Mouse (Mus musculus) forebrain, embryonic 11.5 days (tissue): Measurements from ENCODE around the gene Hip1r. TPM values are rescaled to one million over a fixed set of nuclear protein-coding genes. Genes with fewer than 3 reads are reported as not detected.

Experiments
- ATAC-seq: fragments of 200-750 bp; cut with Nextera tagmentation; replicated peaks from 2 replicates; pipeline ENCODE4 v1.8.0; 2017; ENCODE audit warnings: moderate TSS enrichment; ENCODE audit not compliant: low FRiP score
- DNase-seq: peaks from one replicate; pipeline ENCODE4 v3.0.0-alpha.2; 2017; ENCODE audit warnings: low spot score
- H3K27ac ChIP-seq: fragments of 300-500 bp; sonication (generic); 2 replicates; pipeline ENCODE4 v1.5.1; 2014; ENCODE audit warnings: low read depth, low read length
- H3K27me3 ChIP-seq: fragments of 300-500 bp; sonication (generic); 2 replicates; pipeline ENCODE4 v1.6.1; 2014; ENCODE audit warnings: mild to moderate bottlenecking, low read length, mixed read lengths; ENCODE audit not compliant: control insufficient read depth, insufficient read depth
- H3K36me3 ChIP-seq: fragments of 300-500 bp; sonication (generic); 2 replicates; pipeline ENCODE4 v1.6.1; 2014; ENCODE audit warnings: mild to moderate bottlenecking, low read length, moderate library complexity, mixed read lengths; ENCODE audit not compliant: control insufficient read depth, insufficient read depth
- H3K4me1 ChIP-seq: fragments of 300-500 bp; sonication (generic); replicated peaks from 2 replicates; pipeline ENCODE4 v1.6.1; 2014; ENCODE audit warnings: low read length, mixed read lengths; ENCODE audit not compliant: control insufficient read depth, insufficient read depth
- H3K4me2 ChIP-seq: fragments of 300-500 bp; sonication (generic); 2 replicates; pipeline ENCODE4 v1.6.1; 2014; ENCODE audit warnings: low read depth, mild to moderate bottlenecking, low read length, moderate library complexity, mixed read lengths; ENCODE audit not compliant: severe bottlenecking
- H3K4me3 ChIP-seq: fragments of 300-500 bp; sonication (generic); 2 replicates; pipeline ENCODE4 v1.5.1; 2014; ENCODE audit warnings: low read depth, low read length
- H3K9ac ChIP-seq: fragments of 300-500 bp; sonication (generic); 2 replicates; pipeline ENCODE4 v1.6.1; 2014; ENCODE audit warnings: low read length
- H3K9me3 ChIP-seq: fragments of 300-500 bp; sonication (generic); 2 replicates; pipeline ENCODE4 v1.6.1; 2016; ENCODE audit warnings: low read length, mixed read lengths; ENCODE audit not compliant: control insufficient read depth
- WGBS: fragments of 180-500 bp; shearing (Covaris S2); extraction: QIAGEN DNeasy Blood & Tissue Kit; methylation state at CpG from one replicate; pipeline ENCODE4 v1.1.7; 2014; 5-methylcytosine and 5-hydroxymethylcytosine counted together
- polyA plus RNA-seq: library from polyadenylated mRNA; unstranded; fragments of >200 nt; fragmentation: Nextera tagmentation; extraction: Ambion mirVana; gene quantifications from 2 replicates; pipeline ENCODE4 v1.2.1, GENCODE M21; 2014

The Hip1r gene
- polyA plus RNA-seq, 1 experiment from 2014 or later, result 7.3 TPM

DNA sequence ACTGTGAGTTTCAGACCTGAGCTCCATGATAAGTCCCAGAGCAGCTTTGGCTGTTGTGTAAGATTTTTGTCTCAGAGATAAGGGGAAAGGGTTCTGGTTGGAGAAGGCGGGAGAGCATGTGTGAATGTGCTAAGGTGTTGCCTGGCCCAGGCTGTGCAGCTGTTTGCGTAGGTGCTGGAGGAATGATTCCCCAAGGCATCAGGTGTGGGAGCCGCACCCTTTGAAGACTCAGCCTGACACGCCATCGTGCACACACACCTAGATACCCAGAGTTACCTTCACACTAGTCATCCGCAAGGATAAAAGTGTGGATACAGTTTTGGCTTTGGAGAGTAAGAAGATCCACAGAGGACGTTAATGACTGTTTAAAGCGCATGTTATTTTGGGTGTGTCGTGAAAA lies 62.0 kb downstream of the Hip1r start:
- no peak overlapping the region for H3K27ac ChIP-seq
- H3K27me3 ChIP-seq, result no peaks in the 10 kb centered on the region
- no peaks in the 10 kb centered on the region for H3K36me3 ChIP-seq
- H3K4me3 ChIP-seq, result no peak overlapping the region
- no peak overlapping the region for H3K4me2 ChIP-seq
- no peaks in the 10 kb centered on the region for H3K9me3 ChIP-seq
- H3K4me1 ChIP-seq, result peaks cover 13% of the 10 kb centered on the region
- H3K9ac ChIP-seq, result no peak overlapping the region
- WGBS, result 94% methylated on average over 9 of the region's 9 CpGs
- DNase-seq, result no peak
- ATAC-seq, result no peak

DNA sequence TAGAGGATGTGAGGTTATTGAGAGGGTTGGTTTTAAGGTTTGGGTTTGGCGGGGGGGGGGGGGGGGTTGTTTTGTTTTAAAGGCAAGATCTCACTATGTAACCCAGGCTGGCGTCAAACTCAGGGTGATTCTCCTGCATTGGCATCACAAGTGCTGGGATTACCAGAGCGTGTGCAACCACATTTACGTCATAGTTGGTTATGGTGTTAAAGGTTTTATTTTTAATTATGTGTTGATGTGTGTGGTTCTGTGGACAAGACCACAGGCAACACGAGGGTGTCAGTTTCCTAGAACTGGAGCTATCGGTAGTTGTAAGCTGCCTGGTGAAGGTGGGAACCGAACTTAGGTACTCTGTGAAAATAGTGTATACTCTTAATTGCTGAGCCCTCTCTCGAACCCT lies 62.4 kb downstream of the Hip1r start:
- Histone ChIP-seq H3K36me3 (no peaks in the 10 kb centered on the region), H3K27ac (0 out of 2 replicates have a peak overlapping the region, but pooled peaks have one; percentile 50), H3K9me3 (no peaks in the 10 kb centered on the region), H3K4me2 (no peak overlapping the region), H3K27me3 (no peaks in the 10 kb centered on the region), H3K4me1 (peaks cover 10% of the 10 kb centered on the region; the same call in 1 of the 2 replicates), H3K4me3 (no peak overlapping the region), H3K9ac (no peak overlapping the region)
- no peak for DNase-seq
- no peak for ATAC-seq
- WGBS, result 74% methylated on average over 8 of the region's 8 CpGs

DNA sequence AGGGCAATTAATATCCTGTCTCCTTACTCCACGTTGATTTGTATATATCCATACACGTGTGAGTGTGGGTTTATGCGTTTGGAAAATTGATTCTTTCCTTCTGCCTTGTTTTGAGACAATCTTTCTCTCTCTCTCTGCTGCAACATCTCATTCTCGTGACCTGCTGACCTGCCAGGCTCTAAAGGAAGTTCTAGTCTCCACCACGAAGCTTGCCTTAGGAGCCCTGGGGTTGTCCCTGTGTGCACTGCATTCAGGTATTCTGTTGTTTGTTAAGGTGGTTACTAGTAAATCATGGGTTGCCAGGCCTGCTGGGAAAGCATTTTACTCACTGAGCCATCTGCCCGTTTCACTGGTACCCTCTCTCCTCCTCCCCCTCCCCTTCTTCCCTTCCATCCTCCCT lies 62.9 kb downstream of the Hip1r start:
- no peaks in the 10 kb centered on the region for H3K27me3 ChIP-seq
- peak overlapping the region; percentile 50; the same call in 1 of the 2 replicates for H3K27ac ChIP-seq
- 45% methylated on average over 6 of the region's 6 CpGs for WGBS
- H3K9me3 ChIP-seq, result no peaks in the 10 kb centered on the region
- H3K9ac ChIP-seq, result no peak overlapping the region
- H3K4me3 ChIP-seq, result no peak overlapping the region
- H3K4me2 ChIP-seq, result no peak overlapping the region
- ATAC-seq (no peak), DNase-seq (no peak)
- H3K4me1 ChIP-seq, result peaks cover 10% of the 10 kb centered on the region; the same call in 1 of the 2 replicates
- no peaks in the 10 kb centered on the region for H3K36me3 ChIP-seq

DNA sequence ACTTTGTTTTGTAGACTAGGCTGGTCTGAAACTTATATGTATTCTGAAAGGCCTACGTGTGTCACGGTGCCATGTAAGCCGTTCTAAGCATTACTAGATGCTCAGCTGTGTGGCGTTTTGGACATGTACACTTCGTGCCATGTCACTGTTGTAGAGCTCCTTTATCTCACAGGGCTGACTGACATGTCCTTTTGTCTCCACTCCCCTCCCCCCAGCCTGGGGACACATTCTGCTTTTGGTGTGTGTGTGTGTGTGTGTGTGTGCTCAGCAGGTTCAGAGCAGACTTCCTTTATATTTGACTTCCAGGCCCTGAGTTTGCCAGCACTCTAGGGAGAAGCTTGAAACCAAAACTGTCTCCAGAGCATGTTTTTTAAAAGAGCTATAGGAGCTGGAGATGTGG lies 63.4 kb downstream of the Hip1r start:
- Histone ChIP-seq H3K27me3 (no peaks in the 10 kb centered on the region), H3K9ac (no peak overlapping the region), H3K4me2 (no peak overlapping the region), H3K36me3 (no peaks in the 10 kb centered on the region), H3K9me3 (no peaks in the 10 kb centered on the region), H3K27ac (peak overlapping the region; percentile 46), H3K4me1 (peaks cover 10% of the 10 kb centered on the region; the same call in 1 of the 2 replicates), H3K4me3 (no peak overlapping the region)
- ATAC-seq (0 out of 2 replicates have a peak, but pooled peaks have one; percentile 48), DNase-seq (peak; percentile 66)
- 24% methylated on average over 5 of the region's 5 CpGs for WGBS

DNA sequence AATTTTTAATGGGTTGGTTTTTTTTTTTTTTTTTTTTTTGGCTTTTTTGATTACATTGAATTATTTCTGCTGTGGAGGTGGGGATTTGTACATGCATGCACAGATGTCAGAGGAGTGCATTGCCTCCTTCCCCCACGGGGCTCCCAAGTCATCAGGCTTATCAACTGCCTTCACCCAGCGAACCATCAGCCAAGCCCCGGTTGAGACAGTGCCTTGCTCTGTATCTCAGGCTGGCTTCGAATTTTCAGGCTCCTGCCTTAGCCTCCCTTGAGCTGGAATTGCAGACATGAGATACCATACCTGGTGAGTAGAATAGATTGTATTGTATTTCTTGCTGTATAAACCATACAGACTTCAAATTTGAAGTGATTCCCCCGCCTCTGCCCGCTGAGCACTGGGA lies 66.2 kb downstream of the Hip1r start:
- H3K27me3 ChIP-seq, result no peaks in the 10 kb centered on the region
- no peak overlapping the region for H3K4me3 ChIP-seq
- no peaks in the 10 kb centered on the region for H3K36me3 ChIP-seq
- DNase-seq (no peak), ATAC-seq (no peak)
- 91% methylated on average over 6 of the region's 6 CpGs for WGBS
- no peak overlapping the region for H3K9ac ChIP-seq
- no peak overlapping the region for H3K27ac ChIP-seq
- no peak overlapping the region for H3K4me2 ChIP-seq
- peaks cover 16% of the 10 kb centered on the region; the same call in 1 of the 2 replicates for H3K4me1 ChIP-seq
- H3K9me3 ChIP-seq, result no peaks in the 10 kb centered on the region

DNA sequence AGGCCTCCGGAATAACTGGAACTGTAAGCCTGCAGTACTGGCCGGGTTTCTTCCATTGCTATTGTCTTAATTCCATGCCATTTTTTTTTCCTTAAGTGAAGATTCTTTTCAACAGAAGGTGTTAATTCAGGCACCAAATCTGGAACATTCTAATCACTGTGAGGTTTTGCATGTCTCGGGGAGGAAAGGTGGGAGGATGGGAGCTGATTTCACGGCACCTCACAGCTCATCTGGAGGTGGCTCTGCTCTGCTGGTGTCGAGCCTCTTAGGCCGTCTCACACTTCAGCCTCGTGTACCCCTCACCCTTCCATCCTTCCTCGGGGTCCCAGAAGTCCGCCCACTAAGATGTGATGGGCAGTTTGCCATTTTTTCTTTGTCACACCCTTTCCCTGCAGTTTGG lies 67.7 kb downstream of the Hip1r start:
- Histone ChIP-seq H3K4me3 (no peak overlapping the region), H3K36me3 (no peaks in the 10 kb centered on the region), H3K27me3 (no peaks in the 10 kb centered on the region), H3K9me3 (no peaks in the 10 kb centered on the region), H3K27ac (no peak overlapping the region), H3K9ac (no peak overlapping the region), H3K4me2 (no peak overlapping the region), H3K4me1 (peaks cover 16% of the 10 kb centered on the region; the same call in 1 of the 2 replicates)
- 85% methylated on average over 9 of the region's 9 CpGs for WGBS
- ATAC-seq (no peak), DNase-seq (no peak)

DNA sequence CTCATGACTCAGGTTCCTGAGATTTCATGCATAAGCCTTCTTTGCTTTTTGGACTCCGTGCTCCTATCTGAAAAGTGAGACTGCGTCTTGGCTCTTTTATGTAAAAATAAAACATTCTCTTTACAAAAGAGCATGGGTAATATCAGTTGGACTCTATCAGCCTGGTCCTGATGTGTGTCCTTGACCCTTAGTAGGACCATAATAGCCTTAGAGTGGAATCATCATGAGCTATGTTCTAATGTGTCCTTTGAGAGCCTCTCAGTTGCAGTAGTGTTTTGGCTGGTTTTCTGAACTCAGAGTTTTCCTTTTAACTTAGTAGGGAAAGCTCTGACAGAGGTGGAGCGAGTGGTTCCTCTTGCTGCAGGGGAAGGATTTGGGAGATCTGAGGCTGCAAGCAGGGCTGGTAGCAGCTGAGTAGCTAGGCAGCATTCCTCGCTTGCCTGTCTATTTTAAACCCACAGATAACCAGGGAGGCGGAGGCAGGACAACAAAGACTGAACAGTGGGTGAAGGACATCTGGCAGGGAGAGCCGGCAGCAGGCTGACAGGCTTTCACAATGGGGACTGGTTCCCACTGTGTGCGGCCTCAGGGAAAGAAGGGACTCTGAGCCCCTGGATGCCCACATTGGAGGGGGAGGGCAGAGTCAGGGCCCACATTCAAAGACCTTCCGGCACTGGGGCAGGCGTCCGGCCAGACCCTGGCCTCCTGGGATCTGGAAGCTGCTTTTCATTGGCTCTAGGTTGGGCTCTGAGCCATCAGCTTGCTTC lies 70.0 kb downstream of the Hip1r start:
- 18% methylated on average over 10 of the region's 10 CpGs for WGBS
- H3K36me3 ChIP-seq, result no peaks in the 10 kb centered on the region
- peaks cover 6% of the 10 kb centered on the region; the same call in 1 of the 2 replicates for H3K4me1 ChIP-seq
- DNase-seq (peak; percentile 79), ATAC-seq (peak; percentile 83)
- peak overlapping the region; percentile 84 for H3K27ac ChIP-seq
- no peak overlapping the region for H3K4me2 ChIP-seq
- H3K9ac ChIP-seq, result peak overlapping the region; percentile 32; the same call in 1 of the 2 replicates
- no peak overlapping the region for H3K4me3 ChIP-seq
- no peaks in the 10 kb centered on the region for H3K27me3 ChIP-seq
- no peaks in the 10 kb centered on the region for H3K9me3 ChIP-seq

DNA sequence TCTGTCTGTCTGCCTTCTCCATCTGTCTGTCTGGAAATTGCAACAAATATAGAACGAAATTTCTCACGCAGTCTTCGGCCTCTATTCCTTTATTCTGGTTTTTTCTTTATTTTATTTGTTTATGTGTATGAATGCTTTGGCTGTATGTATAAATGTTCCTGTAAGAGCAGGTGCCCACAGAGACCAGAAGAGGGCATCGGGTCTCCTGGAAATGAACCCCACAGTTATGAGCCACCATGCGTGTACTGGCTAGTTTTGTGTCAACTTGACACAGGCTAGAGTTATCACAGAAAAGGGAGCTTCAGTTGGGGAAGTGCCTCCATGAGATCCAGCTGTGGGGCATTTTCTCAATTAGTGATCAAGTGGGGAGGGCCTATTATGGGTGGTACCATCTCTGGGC lies 70.6 kb downstream of the Hip1r start:
- Histone ChIP-seq H3K9me3 (no peaks in the 10 kb centered on the region), H3K27me3 (no peaks in the 10 kb centered on the region), H3K27ac (peak overlapping the region; percentile 84), H3K4me3 (no peak overlapping the region), H3K4me2 (no peak overlapping the region), H3K36me3 (no peaks in the 10 kb centered on the region), H3K4me1 (peaks cover 6% of the 10 kb centered on the region; the same call in 1 of the 2 replicates), H3K9ac (0 out of 2 replicates have a peak overlapping the region, but pooled peaks have one; percentile 32)
- ATAC-seq (no peak), DNase-seq (no peak)
- WGBS, result 77% methylated on average over 5 of the region's 5 CpGs
